Mouse (Mus musculus) liver, adult (tissue): ENCODE results near the gene Gsx1.

Source experiments
- GATA4 ChIP-seq: IDR thresholded peaks from 2 replicates; pipeline ENCODE4 v1.6.1; 2014; ENCODE audit warnings: mild to moderate bottlenecking, low read length; ENCODE audit not compliant: insufficient replicate concordance

Gene Gsx1

DNA sequence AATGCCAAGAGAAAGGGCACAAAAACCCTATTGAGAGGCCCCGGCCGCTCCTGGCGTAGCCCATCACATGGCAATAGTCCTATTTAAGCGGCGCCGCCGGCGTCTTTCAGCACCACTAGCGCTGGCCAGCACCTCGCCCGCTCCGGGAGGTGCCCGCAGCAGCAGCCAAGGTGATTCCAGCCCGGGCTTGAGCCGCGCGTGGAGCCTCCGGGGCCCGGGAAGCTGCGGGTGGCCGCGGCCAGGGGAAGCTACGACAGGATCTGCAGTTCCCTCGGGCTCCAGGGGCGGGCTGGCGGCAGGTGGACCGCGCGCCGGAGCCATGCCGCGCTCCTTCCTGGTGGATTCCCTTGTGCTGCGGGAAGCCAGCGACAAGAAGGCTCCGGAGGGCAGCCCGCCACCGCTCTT is at the start of gene Gsx1:
Gene Gsx1 (plus strand): TSS at position 126 of the 405 bp plus-strand sequence.
- no peak for TF ChIP-seq GATA4

DNA sequence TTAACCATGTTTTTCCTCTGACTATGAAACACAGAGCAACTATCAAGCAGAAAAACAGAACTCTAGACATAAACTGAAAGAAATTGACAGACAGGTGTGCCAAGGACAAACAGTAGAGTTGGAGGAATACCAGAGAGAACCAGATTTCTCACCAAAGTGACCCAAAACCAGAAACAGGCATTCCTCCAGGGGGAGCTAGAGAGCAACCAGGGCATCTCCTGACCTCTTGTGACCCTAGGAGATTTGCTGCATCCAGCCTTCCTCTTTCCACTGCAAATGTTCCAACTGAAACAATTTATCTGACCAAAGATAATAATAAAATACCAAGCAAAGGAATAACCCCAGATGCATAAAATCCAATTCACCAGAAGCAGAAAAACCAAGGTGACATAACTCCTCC is 41.2 kb upstream of the Gsx1 start:
- TF ChIP-seq GATA4 = no peak

DNA sequence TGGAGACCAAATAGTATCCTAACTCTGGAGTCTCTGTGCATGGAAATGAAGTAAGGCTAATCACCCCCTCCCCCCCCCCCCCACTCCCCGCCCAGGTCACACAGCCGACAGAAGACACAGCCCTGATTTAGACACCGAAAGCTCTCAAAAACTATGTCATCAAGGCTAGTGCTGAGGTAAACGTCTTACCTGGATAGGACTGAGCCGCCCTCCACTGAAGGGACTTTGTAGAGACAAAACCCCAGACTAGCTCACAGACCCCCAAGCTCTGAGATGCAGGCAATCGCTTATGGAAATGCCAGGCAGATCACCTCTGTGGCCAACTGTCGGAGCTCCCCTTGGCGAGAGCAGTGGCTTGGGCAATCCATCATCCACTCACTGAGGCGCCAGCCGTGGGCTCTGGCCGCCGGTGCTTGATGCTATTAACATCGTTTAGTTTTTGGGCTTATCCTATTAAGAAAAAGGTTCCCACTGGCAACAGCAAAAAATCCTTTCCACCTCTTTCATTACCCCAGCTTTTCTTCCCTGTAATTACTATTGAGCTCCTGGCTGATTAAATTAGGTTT is 33.6 kb upstream of the Gsx1 start:
- TF ChIP-seq GATA4 = no peak

DNA sequence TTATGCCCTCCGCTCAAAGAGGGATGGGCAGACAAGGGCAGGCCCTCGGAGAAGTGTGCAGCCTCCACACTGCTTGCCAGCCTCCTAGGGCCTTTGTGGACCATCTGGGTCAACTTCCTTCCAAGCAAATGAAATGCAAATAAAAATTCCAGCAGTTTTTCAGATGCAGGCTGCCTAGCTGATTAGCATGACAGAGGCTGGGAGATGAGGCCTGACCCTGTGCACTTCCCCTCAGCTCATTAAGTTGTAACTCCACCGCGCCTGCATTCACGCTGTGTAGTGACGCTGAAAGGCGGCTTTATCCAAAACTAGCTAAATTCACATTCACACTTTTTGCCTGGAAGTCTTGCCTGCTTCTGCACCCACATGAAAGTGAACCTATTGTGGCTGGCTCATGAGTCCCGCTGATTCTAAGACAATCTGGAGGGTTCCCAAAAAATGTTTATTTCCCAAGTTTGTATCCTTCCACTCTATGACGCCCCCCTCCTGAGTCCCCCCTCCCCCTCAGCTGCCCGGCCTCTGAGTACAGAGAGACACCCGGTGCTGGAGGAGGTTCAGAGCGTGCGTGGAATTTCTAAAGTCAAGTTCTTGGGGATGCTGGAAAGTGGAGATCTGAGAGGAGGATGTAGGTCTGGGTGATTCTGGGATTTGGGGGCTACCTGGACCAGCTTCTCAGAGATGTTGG is 32.9 kb upstream of the Gsx1 start:
- TF ChIP-seq GATA4 = no peak

DNA sequence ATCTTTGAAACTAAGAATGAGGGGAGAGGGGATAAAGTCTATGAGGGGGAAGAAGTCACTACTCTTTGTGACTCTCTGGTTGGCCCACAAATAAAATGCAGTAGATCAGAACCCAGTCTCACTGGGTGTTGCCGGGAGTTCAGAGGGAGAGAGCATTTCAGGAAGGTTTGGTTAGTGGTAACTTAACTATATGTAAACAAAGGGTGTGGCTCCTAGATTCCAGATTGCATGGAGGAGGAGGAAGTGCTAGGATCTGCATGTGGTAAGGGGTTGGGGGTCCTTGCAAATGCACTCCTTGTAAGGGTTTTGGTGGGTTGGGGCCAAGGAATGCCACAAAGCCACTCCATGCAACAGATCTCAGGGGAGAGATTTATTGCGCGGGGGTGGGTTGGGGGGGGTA is 32.1 kb upstream of the Gsx1 start:
- no peak for TF ChIP-seq GATA4

DNA sequence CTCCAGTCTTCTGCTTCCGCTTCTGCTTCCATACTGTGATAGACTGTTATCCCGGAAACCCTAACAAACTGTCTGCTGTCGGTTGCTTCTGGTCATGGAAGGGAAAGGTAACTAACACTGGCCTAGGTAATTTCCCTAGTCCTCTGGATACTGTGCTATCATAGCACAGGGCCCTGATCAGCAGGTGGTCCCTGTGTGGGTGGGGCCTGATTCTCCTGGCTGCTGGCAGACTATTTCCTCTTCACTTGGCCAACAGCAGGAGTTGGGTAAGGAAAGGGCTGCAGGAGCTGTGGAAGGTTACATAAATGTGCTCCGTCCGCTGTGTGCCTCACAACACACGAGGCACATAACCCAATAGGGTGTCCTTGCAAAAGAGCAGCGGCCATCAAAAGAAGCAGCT is 31.1 kb upstream of the Gsx1 start:
- TF ChIP-seq GATA4 = no peak

DNA sequence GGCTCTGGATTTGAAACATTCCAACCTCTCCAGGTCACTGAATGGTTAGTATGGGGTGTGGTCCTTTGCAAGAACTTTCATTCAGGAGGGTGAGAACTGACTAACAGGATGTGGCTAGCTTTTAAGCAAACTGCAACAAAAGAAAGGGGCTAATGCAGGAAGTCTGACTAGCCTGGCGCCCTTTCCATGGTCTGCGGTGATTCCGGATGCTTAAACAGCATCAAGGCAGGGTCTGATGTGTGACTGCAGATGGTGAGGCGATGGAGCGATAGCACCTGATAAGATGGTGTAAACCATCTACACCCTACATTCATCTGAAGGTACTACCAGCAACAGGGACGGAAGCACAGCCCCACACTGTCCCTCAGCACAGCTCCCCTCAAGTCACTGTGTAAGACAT is 29.2 kb upstream of the Gsx1 start:
- TF ChIP-seq GATA4 = no peak

DNA sequence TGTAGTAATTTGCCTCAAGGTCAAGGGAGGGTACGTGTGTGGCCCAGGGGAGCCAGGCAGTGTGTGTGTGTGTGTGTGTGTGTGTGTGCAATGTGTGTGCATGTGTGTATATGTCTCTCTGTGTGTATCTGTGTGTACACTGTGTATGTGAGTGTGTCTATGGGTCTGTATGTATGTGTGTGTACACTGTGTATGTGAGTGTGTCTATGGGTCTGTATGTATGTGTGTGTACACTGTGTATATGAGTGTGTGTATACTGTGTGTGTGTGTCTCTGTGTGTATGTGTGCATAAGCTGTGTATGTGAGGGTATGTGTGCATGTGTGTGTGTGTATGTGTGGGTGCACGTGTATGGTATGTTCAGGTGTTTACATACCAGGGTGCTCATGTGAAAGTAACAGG is 28.7 kb upstream of the Gsx1 start:
- TF ChIP-seq GATA4 = no peak

DNA sequence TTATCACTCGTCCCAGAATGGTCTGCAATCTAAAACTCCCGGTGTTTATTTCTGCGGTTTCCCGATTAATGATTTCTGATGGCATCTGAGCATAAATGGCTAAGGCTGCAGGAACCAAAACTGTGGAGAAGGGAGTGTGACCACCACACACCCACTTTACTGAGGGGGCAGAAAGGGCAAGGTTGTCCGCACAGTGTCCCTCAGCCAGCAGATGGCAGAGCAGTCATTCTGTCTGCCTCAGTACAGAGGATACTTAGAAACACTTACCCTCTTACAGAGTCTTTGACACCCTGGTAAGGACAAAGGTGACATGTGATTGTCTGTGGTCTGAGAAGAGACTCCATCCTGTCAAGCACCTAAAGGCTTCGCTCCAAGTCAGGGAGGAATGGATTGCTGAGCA is 23.4 kb upstream of the Gsx1 start:
- TF ChIP-seq GATA4 = no peak

DNA sequence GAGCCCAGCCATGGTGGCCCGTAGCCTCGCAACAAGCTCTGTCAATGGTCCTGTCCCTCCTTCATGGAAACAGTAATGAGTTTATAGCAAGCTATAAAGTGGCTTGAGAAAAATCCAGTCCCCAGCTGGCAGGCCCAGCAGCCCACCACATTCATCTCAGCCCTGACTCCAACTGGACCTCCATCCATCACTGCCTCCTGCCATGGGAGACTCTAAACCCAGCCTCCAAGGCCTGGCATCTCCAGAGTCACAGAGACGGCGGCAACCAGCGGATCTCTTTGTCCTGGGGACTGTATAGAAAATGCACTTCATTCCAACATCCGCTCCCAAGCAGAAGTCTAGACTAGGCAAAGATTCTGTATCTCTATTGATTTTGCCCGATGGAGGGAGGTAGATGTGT is 18.4 kb upstream of the Gsx1 start:
- TF ChIP-seq GATA4 = no peak

DNA sequence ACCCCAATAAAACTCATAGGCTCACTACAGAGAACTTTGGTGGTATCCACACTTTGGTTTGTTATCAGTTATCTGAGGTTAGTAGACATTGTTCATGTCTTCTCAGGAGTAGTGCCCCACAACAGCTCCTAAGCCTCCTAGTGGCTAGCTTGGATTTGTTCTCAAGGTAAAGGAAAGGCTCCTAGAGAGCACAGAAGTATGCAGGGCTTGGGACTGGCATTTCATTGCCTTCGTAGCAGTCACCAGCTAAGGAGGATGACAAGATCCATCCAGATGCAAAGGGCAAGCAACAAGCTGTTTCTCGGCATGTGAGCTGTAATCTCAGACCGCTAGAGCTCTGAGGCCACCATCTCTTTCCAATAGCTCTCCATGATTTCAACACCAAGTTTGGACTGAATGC is 14.4 kb upstream of the Gsx1 start:
- TF ChIP-seq GATA4 = no peak

DNA sequence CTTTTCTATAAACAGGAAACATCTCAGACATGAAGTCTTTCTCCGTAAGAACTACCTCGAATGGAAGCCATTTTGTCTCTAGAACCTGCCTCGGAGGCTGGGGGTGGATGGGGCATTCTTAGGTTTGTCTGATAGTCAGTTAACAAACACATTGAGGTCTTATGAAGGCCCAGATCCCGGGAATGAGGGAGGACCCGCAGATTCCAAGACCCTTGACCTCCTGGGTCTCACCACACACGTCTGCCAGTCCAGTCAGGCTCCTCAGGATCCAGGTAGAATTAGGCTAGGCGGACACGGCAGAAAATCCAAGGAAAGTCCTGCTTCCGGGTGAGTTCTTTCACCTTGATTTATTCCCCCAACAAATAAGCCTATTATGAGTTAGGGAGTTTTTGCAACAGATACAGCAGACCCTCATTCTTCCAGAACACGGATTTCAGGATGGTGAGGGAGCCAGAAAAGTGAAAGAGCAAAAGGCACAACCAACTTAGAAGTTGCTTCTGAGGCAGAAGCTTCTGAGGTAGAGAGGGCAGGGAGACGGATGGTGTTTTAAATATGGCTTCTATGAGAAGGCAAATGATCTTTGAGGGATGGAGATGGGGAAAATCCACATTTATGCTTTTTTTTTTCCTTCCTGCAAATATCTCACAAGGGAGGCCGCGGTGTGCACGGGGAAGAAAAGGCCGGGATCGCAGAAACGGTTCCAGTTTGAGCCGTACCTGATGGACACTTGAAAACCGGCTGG is 3.2 kb upstream of the Gsx1 start:
- TF ChIP-seq GATA4 = no peak

DNA sequence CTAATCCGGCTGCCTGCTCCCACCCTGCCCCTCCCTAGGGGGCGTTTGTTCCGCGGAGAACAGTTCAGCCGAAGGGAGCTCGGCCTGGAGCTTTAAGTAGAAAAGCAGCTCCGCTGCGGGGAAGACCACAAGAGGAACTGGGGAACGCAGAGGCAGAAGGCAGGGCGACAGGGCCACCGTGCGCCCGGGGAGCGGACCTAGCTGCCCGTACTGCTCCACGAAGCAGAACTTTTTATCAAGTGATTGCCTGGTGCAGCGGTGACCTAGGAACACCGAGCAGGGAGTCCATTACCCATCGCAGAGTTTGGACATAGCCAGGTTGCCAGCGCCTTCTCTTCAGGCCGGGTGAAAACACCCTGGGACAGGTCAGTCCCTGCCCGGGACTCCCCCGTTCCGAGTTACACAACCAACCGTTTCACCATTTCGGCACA is 2.5 kb upstream of the Gsx1 start:
- TF ChIP-seq GATA4 = no peak

DNA sequence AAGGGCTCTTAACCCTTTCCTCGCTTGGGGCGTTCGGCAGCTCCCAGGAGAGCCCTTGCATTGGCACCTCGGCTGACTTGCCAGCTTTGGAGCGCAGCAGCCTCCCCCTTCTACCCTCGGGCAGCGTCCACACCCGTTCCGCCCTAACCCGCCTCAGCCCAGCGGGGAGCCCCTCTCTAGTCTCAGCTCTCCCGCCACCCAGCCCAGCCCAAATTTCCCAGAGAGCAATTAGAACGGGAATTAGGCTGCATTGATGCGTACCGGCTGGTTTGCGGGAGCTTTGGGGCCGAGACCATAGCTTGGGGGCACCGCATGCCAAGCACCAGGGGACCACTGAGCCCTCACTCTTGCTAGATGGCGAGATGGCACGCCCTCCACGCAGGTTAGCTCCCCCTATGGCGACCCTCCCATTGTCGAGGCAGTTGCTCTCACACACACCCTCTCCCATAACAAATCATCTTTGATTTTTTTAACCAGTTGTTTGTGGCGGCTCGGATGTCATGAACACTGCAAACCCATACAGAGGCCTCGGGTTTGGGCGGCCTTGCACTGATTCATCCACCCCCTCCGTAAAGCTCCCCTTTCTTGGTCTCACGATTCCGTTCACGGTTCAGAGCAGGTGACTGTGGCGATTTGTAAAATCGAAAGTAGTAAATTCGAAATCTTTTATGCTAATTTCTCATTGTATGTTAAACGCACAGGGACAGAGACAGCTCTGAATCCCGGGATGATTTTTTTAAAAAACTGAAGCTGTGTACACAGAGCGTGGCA is 1.5 kb upstream of the Gsx1 start:
- TF ChIP-seq GATA4 = no peak

DNA sequence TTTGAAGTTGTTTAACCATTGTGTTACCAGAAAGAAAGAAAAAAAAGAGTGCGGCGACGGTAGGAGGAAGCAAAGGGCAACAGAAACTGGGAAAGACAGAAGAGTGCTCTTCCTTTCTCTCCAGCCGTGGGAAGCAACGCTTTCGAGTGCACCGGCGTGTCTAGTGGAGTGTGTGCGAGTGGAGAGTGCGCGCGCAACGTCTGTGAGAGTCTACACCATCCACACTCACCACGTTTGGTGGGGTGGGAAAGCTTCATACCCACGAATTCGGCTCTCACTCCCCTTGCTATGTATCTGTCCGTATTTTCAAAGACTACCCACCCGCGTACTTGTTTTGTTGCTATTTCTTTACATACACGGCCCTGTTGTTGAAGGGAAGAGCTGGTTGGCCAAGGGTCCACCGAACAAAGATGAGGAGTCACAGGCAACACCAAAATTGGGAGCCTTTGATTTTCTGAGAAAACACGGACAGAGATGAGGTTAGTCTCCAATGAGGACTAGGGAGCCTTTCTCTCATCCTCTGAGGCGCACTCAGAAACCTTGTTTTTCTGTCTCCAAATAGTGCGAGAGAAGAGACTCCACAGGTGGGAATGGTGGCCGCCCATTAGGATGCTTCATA is 835 bp upstream of the Gsx1 start:
- no peak for TF ChIP-seq GATA4
